Mouse (Mus musculus) spleen, postnatal 10 days (tissue): ENCODE measurements at regions not wholly inside any gene's neighbourhood (a gene's known extent, or its start where the extent isn't known, plus 50 kb on each side); places are given as distances from the start of the nearest gene placed in this dataset.

Experiments
- DNase-seq, 2 experiments: peaks; one replicate each; pipeline ENCODE4 v3.0.0; 2021 to 2022; ENCODE audit warnings: low spot score in 2 of 2

- DNase-seq, result no peak
These were observed 155.7 kb downstream of the Dad1 start for GRCm38 (mm10) chr14:54098122-54098775.

- DNase-seq, result no peak
These were observed 156.9 kb downstream of the Dad1 start for GRCm38 (mm10) chr14:54097026-54097425.

DNA sequence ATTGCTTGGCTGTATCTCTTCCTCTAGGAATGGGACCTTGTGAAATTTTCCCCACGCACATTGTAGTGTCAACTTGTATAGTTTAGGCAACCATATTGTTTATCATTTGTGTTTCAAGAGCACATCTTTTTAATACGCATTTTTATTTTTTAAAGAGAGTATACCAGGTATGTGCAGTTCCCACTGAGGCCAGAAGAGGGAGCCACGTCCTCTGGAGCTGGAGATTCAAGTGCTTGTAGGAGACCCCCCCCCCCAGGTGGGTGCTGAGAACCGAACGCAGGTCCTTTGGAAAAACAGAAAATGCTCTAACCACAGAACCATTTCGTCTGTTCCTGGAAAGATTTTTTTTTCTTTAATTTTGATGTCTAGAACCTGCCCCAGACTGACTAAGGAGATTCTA is 161.5 kb downstream of the Dad1 start:
- no peak for DNase-seq

DNA sequence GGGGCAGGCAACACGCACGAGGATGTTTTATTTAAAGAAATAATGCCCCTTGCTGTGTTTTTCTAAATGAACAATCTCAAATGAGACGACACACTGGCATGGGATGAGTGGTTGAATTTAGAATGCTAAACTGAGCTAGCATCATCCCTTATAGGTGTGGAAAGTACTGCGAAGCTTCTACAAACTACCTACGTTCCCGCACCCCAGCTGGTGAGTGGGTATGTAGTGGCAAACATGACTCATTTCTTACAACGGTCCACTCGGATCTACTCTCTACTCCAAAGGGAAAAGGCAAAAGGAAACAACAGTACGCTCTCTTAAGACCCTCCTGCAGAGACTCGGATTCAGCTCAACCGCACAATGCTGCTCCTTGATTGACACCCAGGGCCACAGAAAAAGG is 167.2 kb downstream of the Dad1 start:
- DNase-seq, result no peak

- DNase-seq, result no peak
These were observed 179.2 kb downstream of the Dad1 start for GRCm38 (mm10) chr14:54074659-54075058.

- no peak for DNase-seq
These were observed 181.5 kb downstream of the Dad1 start for GRCm38 (mm10) chr14:54072283-54072912.

DNA sequence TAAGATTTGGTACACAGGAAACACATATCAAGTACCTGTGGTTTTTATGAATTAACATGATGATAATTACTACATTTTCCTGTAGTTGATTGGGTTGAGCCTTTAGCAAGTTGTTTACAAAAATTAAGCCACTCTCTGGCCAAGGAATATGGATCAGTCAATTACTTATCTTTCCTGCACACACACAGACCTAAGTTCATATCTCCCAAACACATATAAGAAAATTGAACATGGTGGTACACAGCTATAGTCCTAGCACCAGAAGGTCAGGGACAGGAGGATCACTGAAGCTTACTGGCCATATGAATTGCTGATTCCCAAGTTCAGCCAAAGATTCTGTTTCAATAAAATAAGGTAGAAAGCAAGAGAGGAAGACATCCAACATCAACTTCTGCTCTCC is 183.7 kb downstream of the Dad1 start:
- DNase-seq, result no peak

GRCm38 (mm10) chr14:54068684-54069083 is 185.2 kb downstream of the Dad1 start:
- no peak for DNase-seq

- no peak for DNase-seq
These were observed 188.4 kb downstream of the Dad1 start for GRCm38 (mm10) chr14:54065466-54065865.

- peak; percentile 48 to 49 for DNase-seq
These were observed 189.1 kb downstream of the Dad1 start for GRCm38 (mm10) chr14:54064541-54065402.

- no peak for DNase-seq
These were observed 192.3 kb downstream of the Dad1 start for GRCm38 (mm10) chr14:54061570-54061969.

DNA sequence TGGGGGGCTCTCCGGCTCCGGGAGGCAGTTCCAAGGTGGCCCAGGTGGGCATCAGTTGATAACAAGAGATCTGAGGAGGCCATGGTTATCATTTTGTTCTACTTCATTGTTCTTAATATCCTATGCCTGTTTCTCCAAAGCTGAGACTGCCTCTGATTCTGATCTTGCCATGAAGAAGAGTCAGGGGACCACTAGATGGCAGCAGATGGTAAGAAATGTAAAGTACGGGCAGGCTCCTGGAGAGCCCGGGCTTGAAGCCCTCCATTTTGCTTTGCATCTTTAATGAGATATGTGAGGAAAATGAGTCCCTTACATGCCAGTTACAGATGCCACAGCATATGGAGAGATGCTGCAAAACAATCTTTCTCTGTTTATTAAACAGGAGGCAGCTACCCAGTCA is 194.1 kb downstream of the Dad1 start:
- DNase-seq, result peak; percentile 33 to 72

DNA sequence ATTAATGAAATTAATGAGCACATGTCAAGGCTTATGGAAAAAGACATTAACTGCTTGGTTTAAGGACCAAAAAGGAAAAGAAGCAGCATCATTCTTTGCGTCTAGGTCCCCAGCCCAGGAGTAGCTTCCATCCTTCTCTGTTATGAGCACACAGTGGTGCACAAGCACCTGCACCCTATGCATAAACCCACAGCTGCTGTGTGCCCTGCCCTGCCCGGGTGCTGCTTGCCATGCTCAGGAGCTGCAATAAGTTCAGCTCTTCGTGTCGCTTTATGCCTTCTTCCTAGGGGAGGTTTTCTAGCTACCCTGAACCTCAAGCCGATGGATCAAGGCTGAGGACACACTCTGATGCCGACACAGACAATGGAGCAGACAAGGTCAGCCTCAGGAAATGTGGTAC is 194.8 kb downstream of the Dad1 start:
- DNase-seq, result no peak

DNA sequence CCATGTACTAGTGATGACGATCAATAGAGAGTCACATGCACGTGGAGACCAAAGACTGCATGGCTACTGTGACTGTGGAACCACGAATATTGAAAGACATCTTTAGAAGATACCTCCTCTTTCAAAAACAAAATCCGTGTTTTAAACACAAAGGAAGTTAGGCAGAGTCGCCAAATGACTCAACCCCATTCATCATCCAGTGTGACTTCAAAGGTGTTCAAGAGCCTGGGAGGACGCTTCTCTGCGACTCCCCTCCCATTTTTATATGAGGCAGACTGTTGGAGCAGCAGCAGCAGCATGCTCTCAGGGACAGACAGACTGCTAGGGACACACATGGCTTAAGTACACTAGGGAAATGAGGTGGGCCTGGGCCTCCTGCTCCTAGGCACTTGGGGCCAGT is 197.2 kb downstream of the Dad1 start:
- no peak for DNase-seq

GRCm38 (mm10) chr14:54055390-54055789 is 198.5 kb downstream of the Dad1 start:
- DNase-seq, result no peak

DNA sequence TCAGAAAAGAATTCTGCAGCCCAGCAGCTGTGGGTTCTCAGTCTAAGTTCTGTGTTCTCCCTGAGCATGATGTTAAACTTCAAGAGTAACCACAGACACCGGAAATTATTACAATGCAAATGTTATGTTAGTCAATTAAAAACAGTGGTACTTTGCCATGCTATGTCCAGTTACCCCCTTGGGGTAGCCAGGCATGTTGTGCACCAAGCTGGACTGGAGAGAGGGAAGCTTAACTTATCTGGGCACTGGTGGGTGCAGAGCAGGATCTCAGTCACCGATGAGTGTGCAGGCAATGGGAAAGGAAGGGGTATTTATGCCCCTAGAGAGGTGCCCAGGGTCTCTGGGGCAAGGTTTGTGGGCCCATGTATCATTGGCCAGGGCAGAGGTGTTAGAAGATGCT is 211.6 kb downstream of the Dad1 start:
- no peak for DNase-seq

- DNase-seq, result no peak
These were observed 213.3 kb downstream of the Dad1 start for GRCm38 (mm10) chr14:54040644-54041043.

GRCm38 (mm10) chr14:54034516-54034915 is 219.4 kb downstream of the Dad1 start:
- DNase-seq, result no peak

GRCm38 (mm10) chr14:54023552-54023951 is 230.4 kb downstream of the Dad1 start:
- no peak for DNase-seq

DNA sequence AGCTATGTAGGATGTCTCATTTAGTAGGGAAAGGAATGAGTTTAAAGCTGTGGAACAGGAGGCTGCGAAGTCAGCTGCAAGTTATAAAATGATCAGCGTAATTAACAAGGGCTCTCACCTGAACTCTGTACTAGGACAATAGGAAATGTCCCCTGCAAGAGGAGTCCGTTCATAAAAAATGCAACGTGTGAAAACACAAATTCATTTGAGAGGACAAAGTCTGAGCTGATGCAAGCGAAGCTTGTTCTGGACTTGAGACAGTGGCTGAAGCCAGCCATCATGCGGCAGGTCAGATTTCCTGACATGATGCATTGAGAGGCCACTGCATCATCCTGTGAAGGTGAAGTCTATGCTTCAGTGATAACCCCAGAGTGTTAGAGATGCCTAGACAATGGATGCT is 232.5 kb downstream of the Dad1 start:
- DNase-seq, result no peak

DNA sequence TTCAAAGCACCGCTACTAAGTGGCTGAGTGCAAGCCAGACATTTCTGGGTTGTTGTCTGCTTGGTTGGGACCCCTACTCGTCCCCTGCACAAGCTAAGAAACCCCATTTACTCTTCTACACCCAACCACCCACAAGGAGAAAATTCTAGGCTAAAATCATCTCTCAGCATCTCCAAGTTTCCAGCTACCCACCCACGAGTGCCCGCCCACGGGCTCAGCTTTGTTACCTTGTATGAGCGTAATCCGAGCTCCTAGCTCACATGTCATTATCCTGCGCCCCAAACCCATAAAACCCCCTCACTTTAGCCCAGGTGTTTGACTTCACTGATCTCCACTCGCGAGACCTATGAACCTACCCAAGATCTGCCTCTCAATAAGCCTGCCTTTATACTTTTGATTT is 239.3 kb downstream of the Dad1 start:
- no peak for DNase-seq

- no peak for DNase-seq
These were observed 251.8 kb downstream of the Dad1 start for GRCm38 (mm10) chr14:54002083-54002482.

GRCm38 (mm10) chr14:54000527-54000926 is 253.4 kb downstream of the Dad1 start:
- no peak for DNase-seq
